Mouse (Mus musculus): ENCODE data around the gene Tmcc3. TPM values are rescaled to one million over a fixed set of nuclear protein-coding genes. Genes with fewer than 3 reads are reported as not detected.

Tmcc3 gene
- total and polyA plus RNA-seq, 3 experiments = 11.3 to 30.1 (median 23.1) TPM

- TF ChIP-seq UBTF (IDR thresholded peaks at IDR 0.05; ENCODE audit: low read depth, low read length) (no peak), MXI1 (IDR thresholded peaks at IDR 0.05; ENCODE audit: low read depth, low read length) (no peak), JUN (IDR thresholded peaks at IDR 0.05; ENCODE audit: insufficient read depth, low read depth, low read length) (no peak), ZKSCAN1 (IDR thresholded peaks at IDR 0.05; ENCODE audit: borderline replicate concordance, low read depth, low read length) (no peak), ETS1 (conservative IDR thresholded peaks at IDR 0.05; ENCODE audit: low read depth, low read length) (no peak), CHD2 (IDR thresholded peaks at IDR 0.05; ENCODE audit: low read length) (no peak), MAZ (IDR thresholded peaks at IDR 0.05; ENCODE audit: low read depth, low read length) (no peak), MYC (IDR thresholded peaks at IDR 0.05; ENCODE audit: low read depth, low read length) (no peak), MEF2A (IDR thresholded peaks at IDR 0.05; ENCODE audit: borderline replicate concordance, low read depth, low read length) (no peak), SMC3 (IDR thresholded peaks at IDR 0.05; ENCODE audit: low read depth, low read length) (no peak), BHLHE40 (IDR thresholded peaks at IDR 0.05; ENCODE audit: low read depth, low read length) (no peak), POLR2AphosphoS2 (IDR thresholded peaks at IDR 0.05; ENCODE audit: low read depth, low read length) (no peak), JUND (conservative IDR thresholded peaks at IDR 0.05; ENCODE audit: low read depth, low read length) (no peak), KAT2A (IDR thresholded peaks at IDR 0.05; ENCODE audit: insufficient replicate concordance, low read length) (no peak), RAD21 (IDR thresholded peaks at IDR 0.05; ENCODE audit: low read depth, low read length) (no peak), MAX (IDR thresholded peaks at IDR 0.05; ENCODE audit: low read length) (no peak), CTCF (conservative IDR thresholded peaks at IDR 0.05 in 1 of 2, IDR thresholded peaks at IDR 0.05 in 1 of 2; ENCODE audit: low read depth in 2 of 2, low read length in 2 of 2) (no peak)
- H3K79me2 ChIP-seq (replicated peaks; ENCODE audit: control insufficient read depth, extremely low read depth, insufficient read depth, poor library complexity, severe bottlenecking) = no peaks in the 10 kb centered on the region
- no peak overlapping the region for H3K9ac ChIP-seq (ENCODE audit: insufficient read depth, low read depth)
- dilution Hi-C loops (cut with MboI; ENCODE audit: extremely low pct_ligation_motif_present, extremely low pct_unique_long_range_greater_than_20kb, low sequenced_read_pairs) = no loop called here
- DNase-seq (ENCODE audit: extremely low read depth) = no peak
- in situ Hi-C loops (cut with MboI; ENCODE audit: low pct_ligation_motif_present, low pct_unique_long_range_greater_than_20kb, low sequenced_read_pairs) = no loop called here
- H3K9me3 ChIP-seq (replicated peaks; ENCODE audit: low read length) = peaks cover 11% of the 10 kb centered on the region
- no peaks in the 10 kb centered on the region for H3K27me3 ChIP-seq (replicated peaks)
- H3K4me3 ChIP-seq (replicated peaks in 1 of 3; ENCODE audit: low read depth in 2 of 3, low read length in 2 of 3, poor library complexity in 1 of 3) = no peak overlapping the region
- peaks cover 5 to 31% of the 10 kb centered on the region in 2 experiments; a peak in 3 of 4 replicates for H3K4me1 ChIP-seq (ENCODE audit: control insufficient read depth in 1 of 2, insufficient read depth in 2 of 2)
- H3K27ac ChIP-seq (ENCODE audit: insufficient read depth, low read depth) = no peak overlapping the region
- H3K4me2 ChIP-seq (ENCODE audit: insufficient read depth, low read depth, poor library complexity, severe bottlenecking) = no peak overlapping the region
- peaks cover 47 to 65% of the 10 kb centered on the region in 2 experiments for H3K36me3 ChIP-seq (replicated peaks in 1 of 2; ENCODE audit: control insufficient read depth in 1 of 2, insufficient read depth in 1 of 2, low read length in 1 of 2)
Measured at GRCm38 (mm10) chr10:94477366-94478225, 165.8 kb downstream of the Tmcc3 start.

GRCm38 (mm10) chr10:94479646-94480045 lies 167.9 kb downstream of the Tmcc3 start:
- Histone ChIP-seq H3K4me1 (ENCODE audit: control insufficient read depth in 1 of 2, insufficient read depth in 2 of 2) (peaks cover 0 to 13% of the 10 kb centered on the region in 2 experiments; a peak in 2 of 4 replicates), H3K4me3 (replicated peaks in 1 of 3; ENCODE audit: low read depth in 2 of 3, low read length in 2 of 3, poor library complexity in 1 of 3) (no peak overlapping the region), H3K9ac (ENCODE audit: insufficient read depth, low read depth) (no peak overlapping the region), H3K27me3 (replicated peaks) (no peaks in the 10 kb centered on the region), H3K9me3 (replicated peaks; ENCODE audit: low read length) (peaks cover 11% of the 10 kb centered on the region), H3K4me2 (ENCODE audit: insufficient read depth, low read depth, poor library complexity, severe bottlenecking) (no peak overlapping the region), H3K27ac (ENCODE audit: insufficient read depth, low read depth) (no peak overlapping the region), H3K36me3 (replicated peaks in 1 of 2; ENCODE audit: control insufficient read depth in 1 of 2, insufficient read depth in 1 of 2, low read length in 1 of 2) (peaks cover 51 to 75% of the 10 kb centered on the region in 2 experiments), H3K79me2 (replicated peaks; ENCODE audit: control insufficient read depth, extremely low read depth, insufficient read depth, poor library complexity, severe bottlenecking) (no peaks in the 10 kb centered on the region)
- DNase-seq (ENCODE audit: extremely low read depth) = no peak
- TF ChIP-seq GABPA (IDR thresholded peaks at IDR 0.05; ENCODE audit: insufficient replicate concordance, low read depth, low read length) (no peak), EP300 (IDR thresholded peaks at IDR 0.05; ENCODE audit: low read length) (no peak), IRF4 (IDR thresholded peaks at IDR 0.05; ENCODE audit: low read depth, low read length) (no peak), MEF2A (IDR thresholded peaks at IDR 0.05; ENCODE audit: borderline replicate concordance, low read depth, low read length) (no peak), NELFE (IDR thresholded peaks at IDR 0.05; ENCODE audit: low read depth, low read length) (no peak), ELF1 (IDR thresholded peaks at IDR 0.05; ENCODE audit: low read depth, low read length) (no peak), CTCF (conservative IDR thresholded peaks at IDR 0.05 in 1 of 2, IDR thresholded peaks at IDR 0.05 in 1 of 2; ENCODE audit: low read depth in 2 of 2, low read length in 2 of 2) (no peak), ZNF384 (IDR thresholded peaks at IDR 0.05; ENCODE audit: low read depth, low read length) (no peak), ZC3H11A (IDR thresholded peaks at IDR 0.05; ENCODE audit: low read depth, low read length) (no peak), JUN (IDR thresholded peaks at IDR 0.05; ENCODE audit: insufficient read depth, low read depth, low read length) (no peak), MAFK (IDR thresholded peaks at IDR 0.05; ENCODE audit: insufficient replicate concordance, low read length) (no peak)
- in situ Hi-C loops (cut with MboI; ENCODE audit: low pct_ligation_motif_present, low pct_unique_long_range_greater_than_20kb, low sequenced_read_pairs) (no loop called here), dilution Hi-C loops (cut with MboI; ENCODE audit: extremely low pct_ligation_motif_present, extremely low pct_unique_long_range_greater_than_20kb, low sequenced_read_pairs) (no loop called here)
